Mouse (Mus musculus) layer of hippocampus, postnatal 14 days (tissue): ENCODE results near the gene Bmp6. TPM values are rescaled to one million over a fixed set of nuclear protein-coding genes. Genes with fewer than 3 reads are reported as not detected.

Source experiments
- DNase-seq, 2 experiments: peaks; one replicate each; pipeline ENCODE4 v3.0.0; 2021 to 2022; ENCODE audit warnings: low spot score in 2 of 2, mixed read lengths in 1 of 2
- total RNA-seq, 2 experiments: library from RNA; stranded (reverse); gene quantifications; 2 replicates each; pipeline ENCODE4 v1.2.3; 2021

The Bmp6 gene
- total RNA-seq, 2 experiments from 2014 or later, result 5.3 to 10.5 TPM

DNA sequence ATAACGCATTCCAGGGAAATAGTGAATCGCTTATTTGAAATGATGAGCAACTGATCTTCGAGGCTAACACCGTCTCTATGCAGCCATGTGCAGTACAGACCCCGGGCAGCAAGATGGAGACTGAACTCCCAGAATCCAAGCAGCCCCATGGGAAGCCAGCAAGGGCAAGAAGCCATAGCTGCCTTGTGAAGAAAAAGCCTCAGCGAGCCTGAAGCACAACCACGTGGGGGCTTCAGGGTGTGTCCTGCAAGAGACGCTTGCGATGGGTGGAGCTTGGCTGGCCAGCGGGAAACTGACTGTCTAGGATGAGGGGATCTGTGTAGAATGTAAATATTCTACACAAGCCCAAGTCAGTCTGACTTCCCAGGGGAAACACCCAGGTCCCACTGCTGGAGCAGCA, 167.1 kb downstream of the Bmp6 start:
- DNase-seq, result no peak

DNA sequence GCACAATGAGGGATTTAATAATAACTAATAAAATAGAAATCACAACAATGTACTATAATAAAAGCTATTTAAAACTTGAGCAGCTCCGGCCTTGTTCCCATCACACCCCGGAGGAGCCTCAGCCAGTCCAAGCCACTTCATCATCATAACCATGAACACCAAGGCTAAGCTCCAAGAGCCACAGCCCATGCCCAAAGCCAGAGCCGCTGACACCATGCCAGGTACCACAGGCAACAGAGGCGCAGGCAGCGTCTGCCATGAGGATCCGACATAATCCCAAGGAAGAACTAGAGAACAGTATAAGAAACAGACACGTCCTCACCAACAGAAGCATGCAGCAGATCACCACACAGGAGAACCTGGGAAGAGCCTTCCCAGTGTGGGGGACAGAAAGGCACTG, 169.0 kb downstream of the Bmp6 start:
- no peak for DNase-seq

DNA sequence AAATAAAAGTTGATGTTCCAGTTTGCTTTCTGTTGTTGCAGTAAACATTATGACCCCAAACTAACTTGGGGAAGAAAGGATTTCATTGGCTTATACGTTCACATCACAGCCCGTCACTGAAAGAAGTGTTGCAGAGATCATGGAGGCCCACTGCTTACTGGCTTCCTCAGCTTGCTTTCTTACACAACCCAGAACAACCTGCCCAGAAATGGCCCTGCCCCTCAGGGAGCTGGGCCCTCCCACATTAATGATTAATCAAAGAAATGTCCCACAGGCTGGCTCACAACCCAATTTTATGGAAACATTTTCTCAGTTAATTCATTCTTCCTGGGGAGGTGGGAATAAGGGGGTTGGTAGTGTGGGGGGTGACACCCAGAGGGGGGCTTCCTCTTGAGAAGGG, 170.5 kb downstream of the Bmp6 start:
- no peak for DNase-seq

DNA sequence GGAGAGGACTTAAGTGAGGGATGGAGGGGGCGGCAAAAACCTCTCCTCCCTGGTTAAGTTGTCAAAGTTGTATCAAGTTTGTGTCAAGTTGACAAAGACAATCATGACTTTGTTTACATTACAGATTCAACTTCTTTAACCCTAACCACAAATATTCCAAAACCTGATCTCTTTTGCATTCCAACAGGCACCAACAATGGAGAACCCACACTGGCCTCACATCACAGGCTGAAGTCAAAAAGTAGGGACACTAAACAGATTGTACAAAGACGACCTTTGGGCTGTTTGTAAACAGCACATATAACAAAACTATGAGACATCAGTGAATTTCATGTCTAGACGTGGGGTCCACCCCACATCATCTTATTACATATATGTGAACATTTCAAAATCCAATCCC, 170.9 kb downstream of the Bmp6 start:
- no peak for DNase-seq

DNA sequence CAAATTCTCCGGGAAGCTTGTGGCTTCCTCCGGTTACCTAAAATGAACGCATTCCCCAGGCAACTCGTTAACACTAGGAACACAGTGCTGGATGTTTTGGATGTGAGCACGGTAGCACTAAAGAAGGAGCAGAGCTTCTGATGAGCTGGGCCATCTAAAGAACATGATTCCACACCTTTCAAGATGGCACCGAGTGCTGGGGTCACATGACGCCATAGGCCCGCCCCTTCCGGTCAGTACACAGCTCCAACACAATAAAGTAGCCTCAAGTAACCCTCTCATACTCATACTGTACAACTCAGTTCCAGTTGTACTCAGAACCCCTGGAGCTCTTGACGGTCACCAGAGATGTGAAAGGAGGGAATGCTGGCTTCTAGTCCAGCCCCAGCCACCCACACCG, 171.7 kb downstream of the Bmp6 start:
- no peak for DNase-seq

DNA sequence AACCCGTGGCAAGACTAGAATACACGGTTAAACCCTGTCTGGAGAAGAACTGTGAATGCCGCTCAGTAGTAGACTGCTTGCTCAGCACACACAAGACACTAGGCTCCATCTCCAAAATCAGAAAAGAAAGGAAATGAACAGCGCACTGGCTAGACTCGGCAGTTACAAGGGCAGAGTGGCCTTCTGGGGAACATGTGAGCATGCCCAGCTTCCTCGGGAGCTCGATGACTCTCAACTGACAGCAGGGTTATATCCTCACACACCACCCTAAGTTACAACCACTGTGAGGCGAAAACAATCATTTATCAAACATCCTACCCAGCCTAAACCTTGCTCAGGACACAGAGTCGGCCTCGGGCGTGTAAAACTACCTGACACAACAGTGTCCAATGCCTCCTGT, 175.4 kb downstream of the Bmp6 start:
- DNase-seq, result no peak

DNA sequence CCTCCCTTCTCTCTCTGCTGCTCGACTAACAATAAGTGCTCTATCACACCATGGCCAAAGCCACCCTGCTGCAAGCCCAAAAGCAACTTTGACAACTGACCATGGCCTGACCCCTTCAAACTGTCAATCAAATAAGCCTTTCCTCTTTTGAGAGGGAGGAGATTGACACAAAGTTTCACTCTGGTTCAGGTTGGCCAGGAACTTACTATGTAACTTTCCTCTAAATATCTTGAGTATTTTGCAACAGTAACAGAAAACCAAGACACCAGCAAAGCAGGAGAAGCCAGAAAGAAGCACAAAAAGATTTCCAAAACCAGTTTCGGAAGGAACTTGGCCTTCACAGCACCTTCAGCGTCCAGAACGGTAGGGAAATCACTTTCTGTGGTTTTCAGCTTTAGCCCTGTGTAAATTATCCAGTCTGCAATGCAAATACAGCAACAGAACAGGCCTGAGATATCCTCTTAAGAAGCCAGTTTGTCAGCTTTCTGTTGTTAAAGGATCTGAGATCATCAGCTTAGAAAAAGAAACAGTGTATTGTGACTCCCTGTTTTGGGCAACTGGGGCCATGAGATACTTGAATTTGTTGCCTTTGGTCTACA, 177.2 kb downstream of the Bmp6 start:
- no peak for DNase-seq

DNA sequence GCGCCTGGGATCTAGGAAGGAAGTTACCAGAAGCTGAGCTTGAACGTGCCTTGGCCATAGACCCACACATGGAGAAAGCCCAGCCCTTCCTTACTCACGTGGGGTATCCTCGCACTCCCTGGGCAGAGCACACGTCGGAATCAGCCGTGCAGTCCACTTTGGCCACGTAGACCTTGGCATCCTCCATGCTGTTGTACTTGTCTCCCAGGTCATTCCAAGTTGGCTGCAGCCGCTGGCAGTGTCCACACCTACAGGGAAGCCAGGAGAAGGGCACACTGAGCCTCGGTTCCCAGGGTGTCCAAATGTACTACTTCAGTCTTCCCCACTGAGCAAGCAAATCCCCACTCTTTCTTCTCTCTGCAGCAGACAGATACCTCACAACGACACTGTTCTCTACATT, 178.3 kb downstream of the Bmp6 start:
- DNase-seq, result no peak

DNA sequence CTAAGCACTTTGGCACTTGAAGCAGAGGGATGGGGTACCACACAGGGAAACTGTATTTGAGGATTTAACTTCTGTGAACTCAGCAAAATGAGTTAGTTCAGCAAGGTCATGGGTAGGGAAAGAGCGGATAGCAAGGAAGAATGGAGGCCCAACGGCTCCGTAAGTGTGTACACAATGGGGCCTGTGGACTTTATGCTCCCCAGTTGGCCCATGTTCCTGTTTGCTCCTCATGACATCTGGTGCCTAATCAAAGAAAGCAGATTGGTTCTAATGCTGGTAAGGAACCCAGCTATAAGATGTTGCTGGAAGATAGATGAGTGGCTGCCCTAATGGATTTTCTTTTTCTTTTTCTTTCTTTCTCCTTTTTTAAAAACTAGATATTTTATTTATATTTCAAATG, 180.4 kb downstream of the Bmp6 start:
- no peak for DNase-seq

DNA sequence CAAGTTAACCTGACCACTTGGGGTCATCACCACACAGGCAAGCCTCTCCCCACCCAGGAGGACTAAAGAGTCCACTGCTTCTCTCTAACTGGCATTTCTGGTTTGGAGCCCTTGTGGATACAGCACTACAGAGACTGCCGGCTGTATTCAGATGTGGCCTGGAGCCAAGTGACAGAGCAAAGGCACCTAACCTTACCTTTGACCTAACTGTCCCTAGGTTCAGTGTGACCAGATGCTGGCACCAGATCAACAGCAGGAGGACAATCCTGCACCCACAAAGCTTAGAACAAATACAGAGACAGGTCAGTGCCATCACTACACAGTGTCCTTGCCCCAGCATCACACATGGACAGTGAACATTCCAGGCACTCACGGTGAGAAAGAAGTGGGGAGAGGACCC, 181.2 kb downstream of the Bmp6 start:
- DNase-seq, result no peak

DNA sequence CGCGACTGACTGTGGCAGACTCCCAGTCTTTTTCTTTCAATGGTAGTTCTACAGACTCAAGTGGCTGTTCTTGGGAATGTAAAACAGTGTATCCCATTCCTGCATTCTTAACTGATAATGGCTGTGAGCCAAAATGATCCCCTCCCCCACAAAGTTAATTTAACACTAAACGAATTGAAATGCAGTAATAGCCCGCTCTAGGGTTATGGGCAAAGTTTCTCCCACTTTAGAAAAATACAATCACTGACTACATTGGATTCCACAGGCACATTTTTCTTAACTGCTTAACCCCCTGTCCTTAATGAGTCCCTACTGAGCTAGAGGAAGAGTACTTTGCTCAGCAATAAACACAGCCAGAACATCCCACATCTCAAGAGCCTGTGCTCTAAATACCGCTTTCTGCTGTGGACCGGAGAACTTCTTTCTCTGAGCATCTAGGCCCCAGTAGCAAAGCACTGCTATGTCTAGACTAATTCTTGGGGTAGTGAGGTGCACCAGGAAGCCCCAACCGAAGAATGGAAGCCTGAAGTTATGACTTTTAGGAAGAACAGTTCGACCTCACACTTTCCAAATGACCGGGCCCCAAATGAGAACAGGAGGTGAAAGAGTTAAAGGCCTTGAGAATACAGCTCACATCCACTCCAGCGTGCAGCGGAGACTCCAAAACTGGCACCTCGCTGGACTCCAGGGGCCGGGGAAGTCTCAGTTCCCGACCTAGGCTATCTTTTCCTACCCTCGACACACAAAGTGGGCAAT, 182.3 kb downstream of the Bmp6 start:
- DNase-seq, result peak; percentile 23 to 29

DNA sequence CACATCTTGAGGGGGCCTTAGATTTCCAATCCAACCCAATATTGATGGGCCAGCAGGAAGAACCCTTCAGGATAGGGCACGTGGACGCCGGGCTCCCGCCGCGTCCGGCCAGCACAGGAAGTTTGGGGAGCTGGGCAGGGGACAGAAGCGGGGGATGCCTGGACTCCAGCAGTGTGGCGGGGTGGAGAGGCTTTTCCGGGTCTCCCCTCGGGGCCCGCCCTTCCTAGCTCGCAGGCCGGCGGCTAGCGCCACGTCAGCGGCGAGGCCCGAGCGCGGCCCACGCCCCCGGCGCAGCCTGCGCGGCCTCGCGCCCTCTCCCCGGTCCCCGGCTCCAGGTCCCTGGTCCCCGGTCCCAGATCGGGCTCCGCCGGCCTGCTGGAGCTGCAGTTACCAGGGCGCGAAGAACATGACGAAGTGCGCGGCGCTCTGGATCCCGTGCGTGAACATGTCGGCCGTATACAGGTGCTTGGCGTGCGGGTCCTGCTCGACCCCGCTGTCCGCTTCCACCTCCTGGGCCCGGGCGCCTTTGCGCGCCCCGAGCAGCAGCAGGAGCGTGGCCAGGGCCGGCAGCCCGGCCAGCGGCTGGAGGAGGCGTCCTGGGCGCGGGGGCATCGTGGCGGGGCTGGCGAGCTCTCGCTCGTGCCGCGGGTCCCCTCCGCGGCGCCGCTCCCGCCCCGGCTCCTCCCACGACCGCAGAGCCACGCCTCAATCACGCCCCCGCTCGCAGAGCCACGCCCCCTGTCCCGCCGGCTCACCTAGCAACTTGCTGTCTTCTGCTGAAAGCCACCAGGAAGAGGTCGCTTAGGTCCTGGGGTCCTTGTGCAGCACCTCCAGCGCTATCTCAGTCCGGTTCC, 183.1 kb downstream of the Bmp6 start:
- DNase-seq, result peak; percentile 80 to 84

DNA sequence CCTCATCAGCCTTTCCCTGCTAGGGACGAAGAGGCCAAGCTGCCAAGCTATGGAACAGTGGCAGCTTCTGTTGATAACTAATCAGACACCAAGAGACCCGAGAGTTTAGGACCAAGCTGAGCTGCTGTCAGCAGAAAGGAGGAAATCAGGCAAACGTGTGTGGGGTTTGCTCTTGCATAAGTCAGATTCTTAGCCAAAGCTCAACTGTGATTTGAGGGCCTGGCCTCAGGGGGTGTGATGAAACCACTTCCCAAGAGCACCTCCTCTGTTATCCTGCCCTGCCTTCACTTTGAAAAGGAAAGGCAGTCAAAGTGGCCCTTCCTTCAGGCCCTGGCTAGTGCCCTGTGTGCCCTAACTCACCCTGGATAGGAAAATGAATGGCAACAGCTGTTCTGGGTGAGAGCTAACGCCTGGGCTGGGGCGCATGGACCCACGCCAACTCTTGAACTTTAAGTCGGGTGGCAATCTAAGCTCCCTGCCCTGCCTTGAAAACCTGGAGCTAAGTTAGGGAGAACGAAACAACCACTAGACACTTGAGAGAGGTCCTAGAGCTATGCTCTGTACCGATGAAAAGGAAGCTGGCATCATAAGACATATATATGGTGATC, 183.9 kb downstream of the Bmp6 start, which contains the start of gene Txndc5:
Gene Txndc5 (minus strand): TSS at position 138 of the 608 bp plus-strand sequence.
- DNase-seq, result no peak

DNA sequence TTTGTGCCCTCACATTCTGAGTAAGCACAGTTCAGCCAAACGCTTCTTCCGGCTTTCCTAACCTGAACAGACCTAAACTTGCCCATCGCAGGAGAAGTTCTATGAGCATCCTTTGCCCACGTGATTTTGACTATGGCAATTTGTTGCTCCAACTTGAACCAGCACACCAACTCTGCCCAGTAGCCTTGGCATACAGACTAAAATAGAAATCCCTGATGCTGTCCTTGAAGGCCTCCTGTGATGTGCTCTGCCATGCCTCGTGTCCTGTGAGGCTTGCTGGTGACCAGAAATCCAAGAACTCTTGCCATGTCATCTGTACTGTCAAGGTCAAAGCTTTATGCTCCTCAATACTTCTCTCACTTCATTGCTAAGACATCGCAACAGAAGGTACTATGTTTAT, 184.7 kb downstream of the Bmp6 start:
- no peak for DNase-seq

DNA sequence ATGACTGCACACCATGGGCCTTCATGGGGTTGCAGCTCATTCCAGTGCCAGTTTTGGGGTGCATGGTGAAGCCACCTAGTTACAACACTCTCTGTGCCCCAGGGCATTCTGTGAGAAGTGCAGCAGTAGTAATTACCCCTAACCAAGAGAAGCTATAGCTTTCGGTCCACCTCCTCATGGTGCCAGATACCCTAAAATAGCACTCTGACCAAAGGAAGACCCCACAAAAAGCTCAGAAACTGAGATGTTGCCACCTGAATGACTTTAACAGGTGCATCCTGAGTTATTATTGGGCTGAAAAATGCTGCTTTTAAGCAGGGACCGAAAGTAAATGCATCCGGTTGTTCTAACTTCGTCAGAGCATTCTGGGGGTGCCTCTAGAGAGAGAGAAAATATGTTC, 186.6 kb downstream of the Bmp6 start:
- no peak for DNase-seq

DNA sequence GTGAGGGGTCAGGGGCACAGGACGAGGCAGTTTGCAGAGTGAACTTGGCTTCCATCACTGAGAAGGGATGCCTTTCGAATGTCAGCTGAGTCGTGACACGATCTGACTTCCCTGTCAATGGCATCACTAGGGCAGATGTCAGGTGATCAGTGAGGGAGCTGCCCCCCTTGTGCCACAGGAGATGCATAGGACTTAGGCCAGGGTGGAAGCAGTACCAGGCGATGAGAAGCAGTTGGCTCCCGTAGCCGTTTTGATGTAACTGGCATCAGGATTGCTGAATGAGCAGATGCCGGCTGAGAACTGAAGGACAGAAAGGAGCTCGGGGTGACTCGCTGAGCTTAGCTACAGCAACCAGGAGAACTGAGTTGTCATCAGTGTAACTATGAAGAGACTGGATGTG, 188.6 kb downstream of the Bmp6 start:
- DNase-seq, result no peak

DNA sequence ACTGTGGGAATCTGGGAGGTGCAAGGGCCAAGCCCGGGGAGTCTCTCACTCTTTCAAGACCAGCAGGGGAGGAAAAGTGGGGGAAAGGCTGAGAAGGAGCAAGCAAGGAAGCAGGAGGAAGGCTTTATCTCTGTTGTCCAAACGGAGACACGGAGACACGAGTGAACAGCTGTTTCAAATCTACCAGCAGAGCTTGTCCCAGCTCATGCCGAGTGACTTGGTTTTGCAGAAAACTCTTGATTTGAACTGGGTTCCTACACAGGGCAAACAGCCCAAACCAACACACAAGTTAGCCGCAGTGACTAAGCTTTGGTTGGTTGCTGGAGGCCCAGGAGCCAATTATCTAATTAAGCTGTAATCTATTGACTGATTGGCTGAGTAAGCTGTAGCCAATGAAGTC, 189.1 kb downstream of the Bmp6 start:
- DNase-seq, result no peak

DNA sequence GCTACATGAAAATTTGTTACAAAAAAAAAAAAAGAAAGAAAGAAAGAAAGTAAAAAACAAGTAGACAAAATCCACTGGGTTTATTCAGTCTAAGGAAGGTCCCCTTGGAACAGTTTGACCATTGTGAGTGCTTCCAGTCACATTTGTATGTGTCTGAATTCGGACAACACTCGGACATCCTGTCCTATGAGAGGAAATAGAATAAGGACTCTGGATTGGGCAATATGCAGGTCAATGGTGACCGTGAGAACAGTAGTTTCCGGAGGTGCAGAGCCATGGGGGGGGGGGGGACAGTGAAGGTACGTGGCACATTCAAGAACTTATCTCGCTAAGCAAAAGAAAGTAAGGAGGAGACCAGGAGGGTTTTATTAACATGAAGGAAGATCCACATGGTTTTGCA, 189.8 kb downstream of the Bmp6 start:
- no peak for DNase-seq

DNA sequence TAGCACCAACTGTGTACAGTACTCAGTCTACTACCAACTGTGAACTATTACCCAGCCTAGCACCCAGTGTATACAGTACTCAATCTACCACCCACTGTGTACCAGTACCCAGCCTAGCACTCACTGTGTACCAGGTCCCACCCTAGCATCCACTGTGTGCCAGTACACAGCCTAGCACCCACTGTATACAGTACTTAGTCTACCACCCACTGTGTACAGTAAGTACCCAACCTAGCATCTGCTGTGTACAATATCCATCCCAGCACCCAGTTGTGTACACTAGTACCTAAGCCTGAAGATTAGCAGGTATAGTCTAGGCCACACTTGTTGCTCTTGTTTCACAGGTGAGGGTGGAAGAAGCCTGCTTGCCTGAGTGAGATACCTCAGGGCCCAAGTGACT, 192.6 kb downstream of the Bmp6 start:
- no peak for DNase-seq

DNA sequence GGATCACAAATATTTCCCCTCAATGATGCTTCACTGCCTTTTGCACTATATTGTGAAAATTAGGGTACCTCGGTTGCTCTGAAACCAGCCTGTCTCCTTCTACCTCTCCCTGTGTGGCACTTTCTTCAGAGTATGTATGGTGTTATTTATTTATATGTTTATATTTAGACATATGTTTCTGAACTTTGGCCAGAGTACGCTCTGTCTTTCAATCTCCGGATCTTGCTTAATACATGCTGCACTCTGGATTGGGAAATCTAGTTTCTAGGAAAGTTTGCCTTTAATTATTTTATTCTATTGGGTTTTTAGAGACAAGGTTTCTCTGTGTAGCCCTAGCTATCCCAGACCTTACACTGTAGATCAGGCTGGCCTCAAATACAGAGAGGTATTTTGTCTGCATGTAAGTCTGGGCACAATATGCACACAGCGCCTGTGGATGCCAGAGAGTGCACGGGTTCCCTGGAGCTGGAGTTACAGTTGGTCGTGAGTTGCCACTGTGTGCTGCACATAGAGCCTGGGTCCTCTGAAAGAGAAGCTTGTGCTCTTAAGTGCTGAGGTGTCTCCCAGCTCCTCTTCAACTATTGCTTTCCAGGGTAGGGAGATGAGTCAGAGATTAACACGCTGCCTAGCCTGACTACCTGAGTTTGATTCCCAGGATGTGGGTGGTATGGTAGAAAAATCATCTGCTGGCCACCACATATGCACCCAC, 194.4 kb downstream of the Bmp6 start:
- no peak for DNase-seq

DNA sequence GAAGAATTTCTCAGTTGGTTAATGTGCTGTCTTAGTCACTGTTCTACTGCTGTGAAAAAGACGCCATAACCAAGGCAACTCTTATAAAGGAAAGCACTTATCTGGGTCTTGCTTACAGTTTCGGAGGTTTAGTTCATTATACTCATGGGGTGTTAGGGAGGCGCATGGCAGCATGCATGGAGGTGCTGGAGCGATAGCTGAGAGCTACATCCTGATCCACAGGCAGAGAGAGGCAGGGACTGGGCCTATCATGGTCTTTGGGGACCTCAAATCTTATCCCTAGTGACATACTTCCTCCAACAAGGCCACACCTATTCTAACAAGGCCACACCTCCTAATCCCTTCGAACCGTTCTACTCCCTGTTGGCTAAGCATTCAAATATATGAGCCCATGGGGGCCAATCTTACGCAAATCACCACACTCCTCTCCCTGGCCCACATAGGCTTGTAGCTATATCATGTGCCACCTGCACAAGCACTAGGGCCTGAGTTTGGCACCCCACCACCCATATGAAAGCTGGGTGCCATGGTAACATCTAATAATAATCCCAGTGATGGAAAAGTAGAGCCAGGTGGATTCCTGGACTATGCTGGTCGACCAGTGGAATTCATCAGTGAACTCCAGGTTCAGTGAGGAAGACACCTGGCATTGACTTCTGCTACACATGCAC, 198.7 kb downstream of the Bmp6 start:
- no peak for DNase-seq
